Mouse (Mus musculus) spleen, postnatal 4 days (tissue): ENCODE measurements around the gene Thada.
"Not testable (repeated sequence)": the region's sequence is repeated elsewhere in the genome, so short reads cannot be mapped to it uniquely, and the experiment has no call there.

Source experiments
- DNase-seq, 2 experiments: peaks; one replicate each; pipeline ENCODE4 v3.0.0; 2022; ENCODE audit warnings: low spot score in 2 of 2

Thada gene

DNA sequence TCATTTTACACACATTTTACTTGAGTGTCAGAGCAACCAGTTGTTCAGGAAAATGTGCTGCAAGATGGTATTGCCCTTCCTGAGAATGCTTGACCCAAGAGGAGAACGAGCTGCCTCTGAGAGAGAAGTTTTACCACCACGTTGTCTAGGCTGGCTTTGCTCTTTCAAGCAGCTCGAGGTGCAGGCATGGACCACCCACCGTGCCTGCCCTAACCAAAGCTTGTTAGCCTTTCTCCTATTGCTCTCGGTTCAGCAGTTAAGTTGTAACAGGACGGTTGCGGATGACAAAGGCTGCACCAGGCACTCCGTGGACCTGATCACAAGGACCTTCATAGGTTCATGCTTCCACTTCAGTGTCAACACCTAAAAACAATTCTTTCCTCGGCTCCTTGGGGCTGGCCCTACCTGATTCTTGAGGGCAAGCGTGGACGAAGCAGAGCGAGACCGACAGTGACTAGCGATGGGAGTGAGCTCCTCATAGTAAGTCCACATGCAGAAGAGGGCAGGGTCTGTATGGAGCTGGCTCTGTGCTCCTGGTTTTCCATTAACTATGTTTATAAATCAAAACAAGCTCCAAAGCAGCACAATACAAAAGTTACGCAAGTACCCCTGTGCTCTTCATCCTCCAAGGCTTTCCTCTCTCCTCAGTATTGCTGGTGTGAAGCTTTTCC lies 241.7 kb downstream of the Thada start:
- no peak for DNase-seq

GRCm38 (mm10) chr17:84218841-84219240 lies 247.2 kb downstream of the Thada start:
- DNase-seq = not testable (repeated sequence)

GRCm38 (mm10) chr17:84217696-84218095 lies 248.3 kb downstream of the Thada start:
- DNase-seq = no peak

GRCm38 (mm10) chr17:84215264-84215960 lies 250.6 kb downstream of the Thada start:
- DNase-seq = no peak

DNA sequence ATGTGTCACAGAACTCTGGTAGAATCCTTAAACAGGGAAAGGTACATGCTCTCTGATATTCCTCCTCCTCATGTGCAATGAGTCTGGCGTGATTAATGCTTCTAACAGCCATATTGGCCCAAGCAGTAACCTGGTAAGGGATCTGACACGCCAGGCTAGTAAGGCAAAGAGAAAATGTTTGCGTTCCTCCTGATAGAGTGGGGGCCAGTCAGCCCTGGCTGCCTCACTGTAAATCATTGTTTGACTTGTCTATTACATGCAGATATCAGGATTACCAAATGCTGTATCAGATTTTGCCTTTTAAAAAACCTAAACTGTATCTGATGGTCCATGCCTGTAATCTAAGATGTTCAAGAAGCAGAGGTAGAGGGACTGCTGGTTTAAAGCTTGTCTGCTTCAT lies 252.5 kb downstream of the Thada start:
- no peak for DNase-seq

- no peak for DNase-seq
These were observed 258.4 kb downstream of the Thada start for GRCm38 (mm10) chr17:84207611-84208010.

DNA sequence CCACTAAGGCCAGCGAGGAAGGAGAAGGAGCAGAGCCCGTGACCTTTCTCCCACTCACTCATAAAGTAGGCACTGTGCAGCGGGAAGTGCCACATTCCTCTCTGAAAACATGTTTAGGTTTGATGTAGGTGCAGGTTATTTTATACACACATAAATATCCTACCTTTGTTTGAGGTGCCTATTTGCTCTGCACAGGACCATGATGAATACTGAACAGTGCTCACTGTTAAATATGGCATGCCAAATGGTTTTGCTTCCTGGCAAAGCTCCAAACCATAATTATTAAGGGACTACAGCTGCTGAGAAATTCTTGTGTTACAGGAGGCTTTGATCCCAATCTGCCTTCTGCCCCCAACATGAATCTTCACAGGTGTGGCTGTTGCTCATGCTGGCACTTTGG lies 259.8 kb downstream of the Thada start:
- no peak for DNase-seq

- no peak for DNase-seq
These were observed 261.0 kb downstream of the Thada start for GRCm38 (mm10) chr17:84204962-84205361.

- no peak for DNase-seq
These were observed 262.7 kb downstream of the Thada start for GRCm38 (mm10) chr17:84203340-84203739.

- no peak for DNase-seq
These were observed 264.8 kb downstream of the Thada start for GRCm38 (mm10) chr17:84201183-84201582.

DNA sequence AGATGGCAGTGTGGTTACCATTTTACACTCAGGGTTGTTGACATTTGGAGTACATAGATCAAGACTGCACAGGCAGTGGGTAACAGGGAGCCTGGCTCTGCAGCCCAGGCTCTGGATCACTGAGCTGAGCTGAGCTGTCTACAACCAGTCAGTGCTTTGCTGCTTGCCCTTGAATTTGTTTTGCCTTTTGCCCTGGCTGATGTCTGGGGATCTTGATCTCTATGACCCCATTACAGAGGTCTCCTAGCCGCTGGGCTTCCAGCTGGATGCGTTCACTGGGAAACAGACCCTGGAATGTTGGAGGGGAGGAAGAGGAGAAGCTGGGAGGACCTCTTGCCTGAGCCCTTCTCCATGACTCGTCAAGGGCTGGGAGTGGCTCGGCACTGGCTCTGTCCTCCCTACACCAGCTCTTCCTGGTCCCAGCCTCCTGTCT lies 268.1 kb downstream of the Thada start:
- DNase-seq = no peak

GRCm38 (mm10) chr17:84196329-84196728 lies 269.7 kb downstream of the Thada start:
- DNase-seq = no peak

- no peak for DNase-seq
These were observed 270.2 kb downstream of the Thada start for GRCm38 (mm10) chr17:84195835-84196234.

- DNase-seq = peak in 1 of 2 experiments; percentile 54
These were observed 271.0 kb downstream of the Thada start for GRCm38 (mm10) chr17:84195003-84195395.

DNA sequence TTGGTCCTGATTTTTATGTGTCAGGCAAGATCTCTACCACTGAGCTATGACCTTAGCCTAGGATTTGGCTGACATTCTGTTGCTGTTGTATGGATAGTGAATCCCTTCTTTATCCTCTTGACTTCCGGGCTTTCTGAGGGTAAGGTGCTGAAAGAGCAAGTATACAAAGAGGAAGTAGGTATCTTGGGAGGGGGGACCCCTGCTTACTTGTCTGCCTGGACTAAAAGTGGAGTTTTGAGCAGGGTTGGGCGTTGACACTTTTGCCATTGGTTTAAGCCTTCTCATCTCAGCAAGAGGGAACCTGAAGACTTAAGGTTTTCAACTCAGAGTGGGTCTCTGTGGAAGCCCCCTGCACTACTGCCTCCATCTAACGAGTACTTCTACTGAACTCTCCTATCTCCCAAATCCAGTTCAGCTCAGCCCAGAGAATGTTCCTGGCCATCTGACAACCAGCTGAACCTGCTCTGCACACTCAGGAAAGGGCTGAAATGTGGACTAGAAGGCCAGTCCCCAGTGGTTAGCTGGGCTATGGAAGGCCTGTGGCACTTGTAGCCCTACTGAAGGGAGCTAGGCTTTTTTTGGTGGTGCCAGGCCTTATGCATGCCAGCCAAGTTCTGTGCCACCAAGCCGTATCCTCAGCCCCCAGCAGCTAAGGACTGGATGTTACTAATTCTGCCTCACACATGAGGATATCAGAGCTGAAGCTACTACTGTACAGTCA lies 271.6 kb downstream of the Thada start:
- DNase-seq = peak in 1 of 2 experiments; percentile 56

DNA sequence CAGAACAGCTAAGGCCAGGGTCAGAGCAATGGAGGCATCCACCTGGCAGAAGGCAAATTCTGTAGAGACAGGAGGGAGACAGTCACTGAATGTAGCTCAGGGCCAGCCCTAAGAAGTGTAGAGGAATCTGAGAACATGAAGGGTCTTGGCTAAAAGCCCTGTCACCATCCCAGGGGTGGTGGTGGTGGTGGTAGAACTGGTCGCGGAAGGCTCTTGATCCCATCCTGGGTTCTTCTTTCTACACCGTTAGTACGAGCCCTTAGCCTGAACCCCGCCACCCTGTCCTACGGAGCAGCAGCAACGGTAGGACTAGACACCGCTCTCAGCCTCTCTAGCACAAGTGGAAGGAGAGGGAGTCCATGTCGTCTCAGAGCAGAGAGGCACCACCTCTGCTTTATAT lies 272.6 kb downstream of the Thada start:
- peak in 1 of 2 experiments; percentile 58 for DNase-seq

DNA sequence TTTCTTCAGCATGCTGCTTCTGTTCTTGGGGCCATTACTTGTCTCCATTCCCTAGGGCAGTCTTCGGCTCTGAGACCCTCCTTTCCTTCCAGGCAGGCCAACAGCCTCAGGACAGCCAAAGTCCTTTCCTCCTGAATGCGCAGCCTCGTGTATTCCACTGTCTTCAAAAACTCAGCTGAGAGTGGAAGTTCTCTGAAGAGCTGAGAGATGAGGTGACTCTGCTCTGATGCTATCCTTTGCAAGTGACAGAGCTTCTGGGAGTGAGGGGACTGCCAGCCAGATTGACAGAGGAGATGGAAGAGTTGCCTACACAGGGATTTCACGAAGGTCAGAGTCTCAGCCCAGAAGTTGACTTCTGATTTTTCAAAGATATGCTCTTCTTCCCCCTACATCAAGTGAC lies 274.1 kb downstream of the Thada start:
- DNase-seq = peak in 1 of 2 experiments; percentile 58

GRCm38 (mm10) chr17:84190885-84191284 lies 275.1 kb downstream of the Thada start:
- DNase-seq = peak; percentile 87 to 97

DNA sequence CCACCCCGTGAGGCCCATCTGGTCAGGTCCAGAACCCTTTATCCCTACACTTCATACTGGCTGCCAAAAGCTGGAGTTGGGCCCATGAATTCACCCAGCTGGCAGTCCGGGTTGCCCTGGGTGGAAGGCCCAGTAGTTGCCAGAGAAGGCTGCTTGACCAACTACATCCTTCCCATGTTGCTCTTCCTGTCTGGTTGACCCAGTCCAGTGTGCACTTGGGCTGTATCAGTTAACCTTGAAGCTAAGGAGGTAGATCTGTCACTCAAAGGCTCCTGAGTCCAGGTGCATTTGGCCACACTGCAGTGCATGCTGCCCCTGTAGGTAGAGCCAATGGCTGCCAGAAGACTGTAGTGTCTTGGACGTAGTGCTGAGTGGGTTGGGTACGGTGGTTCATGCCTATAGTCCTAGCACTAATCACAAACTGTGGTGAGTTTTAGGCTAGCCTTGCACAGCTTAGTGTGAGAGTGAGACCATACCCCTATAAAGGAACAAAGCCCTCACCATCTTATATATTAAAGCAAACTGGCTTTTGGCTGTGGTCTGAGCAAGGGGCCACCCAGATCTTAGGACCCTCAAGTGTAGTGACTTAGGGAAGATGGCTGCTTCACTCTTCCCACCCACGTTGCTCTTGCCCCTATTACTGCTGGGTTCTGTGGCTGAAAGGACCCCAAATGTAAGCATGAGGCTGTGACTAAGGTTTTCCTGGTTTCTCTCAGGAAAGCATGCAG lies 276.7 kb downstream of the Thada start:
- peak in 1 of 2 experiments; percentile 66 for DNase-seq

GRCm38 (mm10) chr17:84188374-84188961 lies 277.5 kb downstream of the Thada start:
- peak; percentile 85 to 90 for DNase-seq

DNA sequence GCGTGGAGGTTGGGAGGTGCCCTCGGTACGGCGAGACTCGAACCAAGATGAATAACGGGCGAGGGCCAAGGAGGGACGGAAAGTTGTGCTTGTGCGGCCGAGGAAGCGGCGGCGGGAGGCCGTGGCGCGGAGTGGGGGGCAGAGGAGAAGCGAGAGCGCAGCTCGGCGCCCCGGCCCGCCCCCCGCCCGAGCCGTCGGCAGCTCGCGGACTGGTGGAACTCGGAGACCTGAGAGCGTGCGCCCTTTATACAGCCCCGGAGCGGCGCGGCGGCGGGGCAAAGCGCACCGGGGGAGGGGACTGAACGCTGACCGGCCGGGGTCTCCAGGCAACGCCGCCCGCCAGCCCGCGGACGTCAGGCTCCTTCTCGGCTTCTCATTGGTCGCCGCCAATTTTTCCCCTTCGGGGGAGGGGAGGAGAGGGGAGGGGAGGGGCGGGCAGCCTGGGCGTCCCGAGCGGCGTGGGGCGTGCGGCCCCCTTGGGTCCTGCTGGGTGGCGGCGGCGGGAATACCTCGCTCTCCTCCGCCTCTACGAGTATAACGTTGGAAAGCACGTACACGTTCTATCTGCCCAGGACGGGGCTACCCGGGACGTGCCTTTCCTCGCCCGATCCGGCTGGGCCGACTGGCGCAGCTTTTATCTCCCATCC lies 278.2 kb downstream of the Thada start, which contains the start of gene Zfp36l2:
Gene Zfp36l2 (minus strand): TSS at position 221 of the 647 bp plus-strand sequence.
- peak; percentile 93 to 97 for DNase-seq
